Mouse (Mus musculus) midbrain, embryonic 15.5 days (tissue): ENCODE measurements around the gene Mapre1. TPM values are rescaled to one million over a fixed set of nuclear protein-coding genes. Genes with fewer than 3 reads are reported as not detected.
"Not testable (repeated sequence)": the region's sequence is repeated elsewhere in the genome, so short reads cannot be mapped to it uniquely, and the experiment has no call there.

Experiments used
- ATAC-seq: fragments of 200-750 bp; cut with Nextera tagmentation; replicated peaks from 2 replicates; pipeline ENCODE4 v1.8.0; 2017; ENCODE audit warnings: moderate TSS enrichment
- H3K27ac ChIP-seq: fragments of 300-500 bp; sonication (generic); 2 replicates; pipeline ENCODE4 v1.5.1; 2015; ENCODE audit warnings: mild to moderate bottlenecking, inconsistent platforms
- H3K27me3 ChIP-seq: fragments of 300-500 bp; sonication (generic); replicated peaks from 2 replicates; pipeline ENCODE4 v1.6.1; 2015; ENCODE audit warnings: inconsistent platforms
- H3K36me3 ChIP-seq: fragments of 300-500 bp; sonication (generic); replicated peaks from 2 replicates; pipeline ENCODE4 v1.6.1; 2015; ENCODE audit warnings: inconsistent platforms
- H3K4me1 ChIP-seq: fragments of 300-500 bp; sonication (generic); 2 replicates; pipeline ENCODE4 v1.6.1; 2015; ENCODE audit warnings: inconsistent platforms
- H3K4me2 ChIP-seq: fragments of 300-500 bp; sonication (generic); 2 replicates; pipeline ENCODE4 v1.6.1; 2015; ENCODE audit warnings: inconsistent platforms, mild to moderate bottlenecking, moderate library complexity
- H3K4me3 ChIP-seq: fragments of 300-500 bp; sonication (generic); 2 replicates; pipeline ENCODE4 v1.5.1; 2015; ENCODE audit warnings: mild to moderate bottlenecking, inconsistent platforms
- H3K9ac ChIP-seq: fragments of 300-500 bp; sonication (generic); 2 replicates; pipeline ENCODE4 v1.6.1; 2015; ENCODE audit warnings: mild to moderate bottlenecking, inconsistent platforms
- H3K9me3 ChIP-seq: fragments of 300-500 bp; sonication (generic); 2 replicates; pipeline ENCODE4 v1.6.1; 2016; ENCODE audit warnings: inconsistent platforms
- WGBS: fragments of 180-500 bp; shearing (Covaris S2); methylation state at CpG from one replicate; pipeline ENCODE4 v1.1.7; 2015; ENCODE audit warnings: mixed read lengths; 5-methylcytosine and 5-hydroxymethylcytosine counted together
- polyA plus RNA-seq: library from polyadenylated mRNA; unstranded; fragments of >200 nt; fragmentation: Nextera tagmentation; extraction: Ambion mirVana; gene quantifications from 2 replicates; pipeline ENCODE4 v1.2.1, GENCODE M21; 2015

Gene Mapre1
- polyA plus RNA-seq: 333 and 370 TPM in 2 replicates

DNA sequence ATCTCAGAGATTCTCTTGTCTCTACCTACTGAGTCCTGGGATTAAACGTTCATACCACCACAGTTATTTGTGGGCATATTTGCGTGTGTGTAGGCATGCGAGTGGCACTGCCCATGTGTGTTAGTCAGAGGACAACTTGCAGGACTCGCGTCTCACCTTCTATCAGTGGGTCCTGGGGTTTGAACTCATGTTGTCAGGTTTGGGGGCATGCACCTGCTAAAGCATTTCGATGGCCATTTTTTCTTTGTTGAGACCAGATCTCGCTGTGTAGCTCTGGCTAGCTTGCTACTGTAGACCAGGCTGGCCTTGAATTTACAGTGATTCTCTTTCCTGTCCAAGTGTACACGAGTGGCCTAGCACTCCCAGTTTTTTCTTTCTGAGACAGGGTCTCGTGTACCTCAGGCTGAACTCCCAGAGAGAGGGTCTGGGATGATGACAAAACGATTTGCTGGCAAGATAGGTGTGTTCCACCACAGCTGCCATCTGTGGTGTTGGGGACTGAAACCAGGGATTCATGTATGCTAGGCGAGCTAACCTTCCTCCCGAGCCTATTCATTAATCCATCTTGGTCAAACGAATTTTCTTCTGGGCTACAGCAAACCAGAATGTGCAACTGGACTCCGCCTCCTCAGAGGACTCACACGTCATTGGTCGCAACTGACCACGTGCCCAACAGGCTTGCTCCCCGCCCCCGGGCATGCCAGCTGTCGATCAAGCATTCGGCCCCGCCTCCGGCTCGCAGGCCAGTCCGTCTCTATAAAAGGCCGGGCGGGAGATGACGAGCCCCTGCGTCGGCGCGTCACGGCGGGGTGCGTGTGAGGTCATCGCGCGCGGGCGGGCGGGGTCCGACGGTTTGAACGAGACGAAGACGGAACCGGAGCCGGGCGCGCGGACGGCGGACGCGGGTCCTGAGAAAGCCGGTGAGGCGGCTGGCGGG lies at the start of gene Mapre1:
Mapre1 (plus strand) TSS at position 775 of the 937 bp plus-strand sequence.
- Histone ChIP-seq H3K9ac (peak within 1 kb of the TSS; percentile 71), H3K27ac (peak within 1 kb of the TSS; percentile 92), H3K4me3 (peak within 1 kb of the TSS; percentile 61), H3K4me1 (peaks cover 37% of the 10 kb centered on the region), H3K36me3 (no peaks in the 10 kb centered on the region), H3K9me3 (no peaks in the 10 kb centered on the region), H3K4me2 (peak within 1 kb of the TSS; percentile 65), H3K27me3 (no peaks in the 10 kb centered on the region)
- WGBS: 10% methylated on average over 58 of the region's 58 CpGs
- peak; percentile 98 for ATAC-seq

DNA sequence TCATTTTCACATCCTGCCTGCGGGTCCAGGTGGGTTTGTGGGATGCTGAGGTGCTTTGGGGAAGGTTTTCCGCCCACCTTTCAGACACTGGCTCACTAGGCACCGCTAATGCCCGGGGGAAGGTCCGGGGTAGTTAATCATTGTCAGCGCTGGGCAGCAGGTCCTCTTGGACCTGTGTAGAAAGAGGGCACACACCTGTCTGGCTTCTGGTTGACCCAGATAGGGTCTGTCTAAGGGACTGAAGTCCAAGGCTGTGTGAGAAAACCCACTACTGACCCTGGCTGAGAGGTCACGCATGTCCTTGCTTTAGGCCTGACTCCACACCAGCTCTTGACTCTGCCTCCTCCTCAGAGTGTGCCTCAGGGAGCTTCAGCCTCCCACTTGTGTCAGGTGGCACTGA lies 47.7 kb upstream of the Mapre1 start:
- 91% methylated on average over 7 of the region's 7 CpGs for WGBS
- ATAC-seq: not testable (repeated sequence)

DNA sequence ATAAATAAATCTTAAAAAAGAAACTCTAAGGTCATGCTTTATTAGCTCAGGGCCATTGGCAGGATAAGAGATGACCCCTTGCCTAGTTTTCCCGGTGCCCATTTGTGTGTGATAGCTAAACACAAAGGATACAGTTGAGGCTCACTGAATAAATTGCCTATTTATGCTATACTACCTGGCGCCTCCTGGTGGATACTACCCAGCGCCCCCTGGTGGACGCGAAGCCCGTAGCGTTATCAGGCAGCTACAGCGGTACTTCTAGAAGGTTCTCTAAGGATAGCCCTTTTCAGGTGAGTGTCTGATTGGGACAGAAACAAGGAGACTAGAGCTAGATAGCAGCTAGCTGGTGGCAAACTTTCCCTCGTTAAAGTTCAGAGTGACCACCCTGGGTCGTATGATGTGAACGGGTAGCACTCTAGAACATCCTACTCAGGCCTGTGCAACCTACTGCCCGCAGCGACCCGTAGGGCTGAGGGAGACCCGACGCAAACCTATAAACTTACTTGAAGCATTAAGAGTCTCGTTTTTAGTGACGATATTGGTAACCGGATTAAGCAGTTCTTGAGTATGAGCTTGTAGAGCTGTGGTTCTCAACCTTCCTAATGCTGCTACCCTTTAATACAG lies 46.5 kb upstream of the Mapre1 start:
- 67% methylated on average over 19 of the region's 19 CpGs for WGBS
- no peak for ATAC-seq
- H3K4me3 ChIP-seq: no peak overlapping the region
- no peak overlapping the region for H3K9ac ChIP-seq
- no peaks in the 10 kb centered on the region for H3K4me1 ChIP-seq
- no peak overlapping the region for H3K4me2 ChIP-seq
- no peaks in the 10 kb centered on the region for H3K27me3 ChIP-seq
- H3K36me3 ChIP-seq: no peaks in the 10 kb centered on the region
- H3K9me3 ChIP-seq: no peaks in the 10 kb centered on the region
- H3K27ac ChIP-seq: no peak overlapping the region

More for the DNA sequence above, 47.7 kb upstream of the Mapre1 start:
- H3K9ac ChIP-seq, H3K4me1 ChIP-seq, H3K9me3 ChIP-seq, H3K4me2 ChIP-seq, H3K27ac ChIP-seq, H3K4me3 ChIP-seq, H3K27me3 ChIP-seq, H3K36me3 ChIP-seq: not testable (repeated sequence)

DNA sequence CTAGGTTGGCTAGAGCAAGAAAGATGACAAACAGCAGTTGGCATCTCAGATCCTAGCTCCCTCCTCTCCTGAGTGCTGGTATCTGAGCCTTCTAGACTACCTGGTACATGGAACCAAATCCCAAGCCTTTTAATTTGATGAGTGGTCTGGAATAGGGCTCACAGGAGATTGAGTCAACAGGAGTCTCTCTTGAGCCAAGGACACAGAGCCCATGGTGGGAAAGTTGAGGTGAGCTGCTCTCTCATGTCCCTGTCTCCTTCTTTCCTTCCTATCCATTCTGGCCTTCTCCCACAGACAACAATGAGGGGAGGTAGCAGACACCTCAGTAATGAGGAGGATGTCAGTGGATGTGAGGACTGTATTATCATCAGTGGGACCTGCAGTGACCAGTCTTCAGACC lies 44.7 kb upstream of the Mapre1 start, which contains the start of gene Dnmt3c:
Dnmt3c (plus strand) TSS at position 301 of the 400 bp plus-strand sequence.
- no peaks in the 10 kb centered on the region for H3K9me3 ChIP-seq
- H3K36me3 ChIP-seq: no peaks in the 10 kb centered on the region
- no peak within 1 kb of the TSS for H3K4me3 ChIP-seq
- no peaks in the 10 kb centered on the region for H3K27me3 ChIP-seq
- ATAC-seq: no peak
- H3K4me2 ChIP-seq: no peak within 1 kb of the TSS
- H3K4me1 ChIP-seq: no peaks in the 10 kb centered on the region
- H3K9ac ChIP-seq: no peak within 1 kb of the TSS
- no peak within 1 kb of the TSS for H3K27ac ChIP-seq

DNA sequence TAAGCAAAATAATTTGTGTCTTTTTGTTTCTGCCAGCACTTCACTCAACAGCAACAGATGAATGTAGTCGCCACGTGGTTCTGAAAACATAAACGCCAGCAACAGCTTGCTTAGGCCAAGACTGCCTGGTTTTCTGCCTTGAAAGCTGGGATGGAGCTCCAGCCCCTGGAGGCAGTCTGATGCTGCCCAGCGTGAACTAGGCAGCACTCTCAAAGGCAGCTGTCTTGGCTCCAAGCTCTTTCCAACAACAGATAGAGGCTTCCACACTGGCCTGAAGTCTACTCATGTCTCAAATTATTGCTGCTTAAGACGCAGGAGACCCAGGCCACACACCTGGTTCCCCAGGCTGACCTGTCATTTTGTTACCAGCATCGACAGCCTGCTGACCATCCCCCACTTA lies 37.7 kb upstream of the Mapre1 start:
- ATAC-seq: no peak
- 49% methylated on average over 6 of the region's 6 CpGs for WGBS
- no peaks in the 10 kb centered on the region for H3K36me3 ChIP-seq
- no peak overlapping the region for H3K4me3 ChIP-seq
- no peak overlapping the region for H3K4me2 ChIP-seq
- H3K27me3 ChIP-seq: no peaks in the 10 kb centered on the region
- no peaks in the 10 kb centered on the region for H3K4me1 ChIP-seq
- no peak overlapping the region for H3K27ac ChIP-seq
- no peaks in the 10 kb centered on the region for H3K9me3 ChIP-seq
- H3K9ac ChIP-seq: no peak overlapping the region

DNA sequence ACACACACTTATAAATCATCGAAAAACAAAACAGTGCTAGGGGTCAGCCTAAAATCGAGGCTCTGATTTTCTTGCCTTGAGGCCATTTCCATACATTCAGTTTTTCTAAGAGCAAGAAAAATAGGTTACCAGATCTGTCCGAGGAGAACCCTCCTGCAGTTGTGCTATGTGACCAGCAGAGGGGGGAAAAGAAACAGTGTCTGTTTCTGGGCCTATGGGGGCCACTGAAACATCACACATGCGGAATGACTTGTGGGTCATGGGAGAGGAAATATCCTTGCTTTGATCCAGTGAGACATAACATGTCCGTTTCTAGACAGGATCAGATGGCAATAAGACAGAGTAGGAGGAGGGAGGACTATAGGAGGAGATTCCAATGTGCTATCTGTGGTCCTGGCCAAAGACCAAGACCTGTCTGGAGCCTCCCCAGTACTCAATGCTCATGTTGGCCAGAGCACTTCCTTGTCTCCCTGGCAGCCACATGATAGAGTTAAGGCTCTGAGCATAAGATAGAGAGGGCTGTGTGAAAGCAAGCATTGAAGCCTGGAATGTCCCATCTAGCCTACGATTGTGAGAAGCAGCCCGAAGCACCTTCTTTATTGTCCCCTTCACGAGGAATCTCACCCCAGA lies 30.3 kb upstream of the Mapre1 start:
- H3K27me3 ChIP-seq: no peaks in the 10 kb centered on the region
- 55% methylated on average over 8 of the region's 8 CpGs for WGBS
- ATAC-seq: no peak

DNA sequence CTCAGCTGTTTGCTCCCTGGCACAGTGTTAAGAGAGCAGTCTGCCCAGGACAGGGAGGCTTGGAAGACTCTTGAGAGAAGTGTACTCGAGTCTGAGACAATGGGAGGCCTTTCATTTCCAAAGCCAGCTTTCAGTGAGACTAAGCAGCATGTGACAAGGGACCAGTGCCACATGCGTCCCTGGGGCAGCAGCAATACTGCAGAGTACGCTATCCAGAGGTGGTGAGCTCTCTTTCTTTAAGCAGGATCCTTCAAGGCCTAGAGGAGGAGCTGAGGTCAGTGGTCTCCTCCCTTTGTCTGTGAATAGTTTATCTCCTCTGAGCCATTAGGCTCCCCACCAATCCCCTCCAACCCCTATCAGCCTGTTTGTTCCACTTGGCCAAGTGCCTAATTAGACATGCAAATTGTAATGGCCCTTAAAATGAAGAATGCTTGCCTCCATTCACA lies 28.4 kb upstream of the Mapre1 start:
- Histone ChIP-seq H3K27ac (peak overlapping the region; percentile 70), H3K9ac (no peak overlapping the region), H3K27me3 (no peaks in the 10 kb centered on the region), H3K4me2 (no peak overlapping the region), H3K9me3 (no peaks in the 10 kb centered on the region), H3K36me3 (no peaks in the 10 kb centered on the region), H3K4me3 (no peak overlapping the region), H3K4me1 (peaks cover 6% of the 10 kb centered on the region)
- peak; percentile 80 for ATAC-seq
- WGBS: 11% methylated on average over 3 of the region's 3 CpGs

More for the DNA sequence above, 30.3 kb upstream of the Mapre1 start:
- H3K4me3 ChIP-seq: no peak overlapping the region
- H3K4me1 ChIP-seq: peaks cover 6% of the 10 kb centered on the region
- H3K27ac ChIP-seq: no peak overlapping the region
- no peak overlapping the region for H3K9ac ChIP-seq
- no peaks in the 10 kb centered on the region for H3K9me3 ChIP-seq
- H3K36me3 ChIP-seq: no peaks in the 10 kb centered on the region
- H3K4me2 ChIP-seq: no peak overlapping the region

DNA sequence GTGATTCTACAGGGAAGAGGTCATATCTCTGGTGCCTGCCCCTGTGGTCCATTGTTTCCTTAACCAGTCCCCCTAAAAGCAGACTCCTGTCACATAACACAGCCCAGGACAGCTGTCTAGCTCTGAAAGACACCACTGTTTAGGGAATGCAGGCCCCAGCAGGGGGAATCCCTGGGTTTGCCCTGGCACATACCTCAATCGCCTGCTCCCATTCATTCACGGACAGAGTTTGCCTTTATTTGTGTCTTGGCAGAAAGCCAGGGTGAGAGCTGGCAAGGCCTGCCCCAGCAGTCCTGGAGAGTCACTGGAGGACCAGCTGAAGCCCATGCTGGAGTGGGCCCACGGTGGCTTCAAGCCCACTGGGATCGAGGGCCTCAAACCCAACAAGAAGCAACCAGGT lies 27.8 kb upstream of the Mapre1 start:
- Histone ChIP-seq H3K9ac (no peak overlapping the region), H3K4me2 (no peak overlapping the region), H3K4me3 (no peak overlapping the region), H3K4me1 (peaks cover 6% of the 10 kb centered on the region), H3K9me3 (no peaks in the 10 kb centered on the region), H3K27ac (peak overlapping the region; percentile 70), H3K36me3 (no peaks in the 10 kb centered on the region), H3K27me3 (no peaks in the 10 kb centered on the region)
- WGBS: 34% methylated on average over 4 of the region's 4 CpGs
- ATAC-seq: peak; percentile 84

DNA sequence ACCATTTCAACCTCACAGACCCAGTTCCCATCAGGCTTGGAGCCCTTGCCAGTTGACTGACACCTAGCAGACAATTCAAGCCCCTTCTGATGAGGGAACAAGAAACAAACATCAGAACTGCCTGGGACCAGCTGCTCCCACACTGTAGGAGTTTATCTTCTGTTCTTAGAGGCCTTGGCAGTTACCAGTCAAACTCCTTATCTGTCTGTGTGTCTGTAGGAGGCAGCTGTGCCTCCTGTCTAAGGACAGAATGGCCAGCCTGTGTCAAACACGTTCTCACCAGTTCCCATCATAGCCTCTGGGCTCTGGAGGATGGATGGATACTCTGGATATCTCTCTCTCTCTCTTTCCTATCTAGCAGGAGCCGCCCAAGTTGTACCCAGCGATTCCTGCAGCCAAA lies 23.2 kb upstream of the Mapre1 start:
- not testable (repeated sequence) for H3K4me1 ChIP-seq, H3K27me3 ChIP-seq, H3K36me3 ChIP-seq, H3K4me2 ChIP-seq, H3K27ac ChIP-seq, H3K9me3 ChIP-seq, H3K9ac ChIP-seq, ATAC-seq, H3K4me3 ChIP-seq
- 81% methylated on average over 3 of the region's 3 CpGs for WGBS

DNA sequence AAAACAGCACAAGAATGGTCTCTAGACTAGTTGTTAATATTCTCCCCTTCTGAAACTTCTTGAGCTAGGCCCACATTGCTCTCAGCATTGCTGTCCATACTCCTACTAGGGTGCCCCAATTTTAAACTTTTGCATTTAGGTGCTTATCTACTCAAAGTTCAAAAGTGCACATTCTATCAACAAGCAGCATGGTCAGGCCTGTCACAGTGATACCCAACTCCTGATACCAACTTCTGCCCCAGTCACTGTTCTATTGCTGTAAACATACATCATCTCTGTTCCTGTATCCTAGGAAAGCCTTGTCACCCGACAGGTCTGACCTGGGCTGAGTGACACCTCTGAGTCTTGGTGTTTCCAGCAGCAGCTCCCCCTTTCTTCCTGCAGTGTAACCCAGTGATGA lies 18.0 kb upstream of the Mapre1 start:
- H3K4me2 ChIP-seq: no peak overlapping the region
- H3K27ac ChIP-seq: no peak overlapping the region
- H3K36me3 ChIP-seq: no peaks in the 10 kb centered on the region
- H3K4me1 ChIP-seq: no peaks in the 10 kb centered on the region
- no peak overlapping the region for H3K4me3 ChIP-seq
- 87% methylated on average over 1 of the region's 1 CpGs for WGBS
- H3K9ac ChIP-seq: no peak overlapping the region
- no peak for ATAC-seq
- H3K9me3 ChIP-seq: no peaks in the 10 kb centered on the region
- H3K27me3 ChIP-seq: no peaks in the 10 kb centered on the region

DNA sequence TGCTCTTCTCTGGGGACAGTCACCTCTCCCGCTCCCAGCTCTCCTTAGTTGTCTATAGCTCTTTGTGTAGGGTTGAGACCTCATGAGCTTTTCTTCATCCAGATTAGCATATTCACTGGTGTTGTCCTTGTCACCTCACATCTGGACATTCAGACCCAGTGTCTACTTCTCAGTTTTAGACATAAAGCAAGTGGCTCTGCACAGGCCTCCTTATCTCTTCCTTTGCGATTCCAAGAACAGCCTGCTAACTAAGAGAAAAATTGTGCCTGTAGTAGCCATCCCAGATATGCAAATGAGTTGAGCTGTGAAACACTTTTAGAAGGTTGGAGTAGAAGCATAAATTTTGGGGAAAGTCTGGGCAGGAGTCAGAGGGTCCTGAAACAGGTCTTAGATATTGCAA lies 16.6 kb upstream of the Mapre1 start:
- no peak overlapping the region for H3K9ac ChIP-seq
- 98% methylated on average over 2 of the region's 2 CpGs for WGBS
- no peaks in the 10 kb centered on the region for H3K4me1 ChIP-seq
- no peaks in the 10 kb centered on the region for H3K9me3 ChIP-seq
- no peak for ATAC-seq
- no peaks in the 10 kb centered on the region for H3K27me3 ChIP-seq
- H3K4me3 ChIP-seq: no peak overlapping the region
- H3K27ac ChIP-seq: no peak overlapping the region
- H3K36me3 ChIP-seq: no peaks in the 10 kb centered on the region
- no peak overlapping the region for H3K4me2 ChIP-seq

DNA sequence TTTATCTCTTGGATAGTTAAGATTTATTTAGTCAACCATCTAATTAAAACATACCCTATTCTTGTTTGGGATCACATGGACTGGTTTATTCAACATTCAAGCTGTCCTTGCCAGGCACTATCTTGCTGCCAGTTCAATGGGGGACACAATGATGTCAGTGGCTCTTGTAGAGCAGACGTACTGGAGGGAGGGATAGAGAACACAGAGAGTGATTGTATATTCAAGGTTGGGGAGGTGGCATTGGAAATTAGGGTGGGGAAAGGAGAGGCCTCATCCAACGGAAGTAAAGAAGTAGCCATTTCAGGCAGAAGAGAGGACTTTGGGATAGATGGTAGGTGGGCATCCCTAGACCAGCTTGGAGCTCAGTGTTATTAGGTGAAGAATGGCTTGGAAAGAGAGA lies 16.2 kb upstream of the Mapre1 start:
- Histone ChIP-seq H3K4me2 (no peak overlapping the region), H3K9ac (no peak overlapping the region), H3K27ac (no peak overlapping the region), H3K9me3 (no peaks in the 10 kb centered on the region), H3K4me3 (no peak overlapping the region), H3K27me3 (no peaks in the 10 kb centered on the region), H3K4me1 (no peaks in the 10 kb centered on the region), H3K36me3 (no peaks in the 10 kb centered on the region)
- ATAC-seq: no peak
- WGBS: 59% methylated on average over 2 of the region's 2 CpGs
